Mouse (Mus musculus) heart, embryonic 11.5 days (tissue): ENCODE measurements around the gene Ccdc69. TPM values are rescaled to one million over a fixed set of nuclear protein-coding genes. Genes with fewer than 3 reads are reported as not detected.

Experiments
- ATAC-seq: fragments of 200-750 bp; cut with Nextera tagmentation; replicated peaks from 2 replicates; pipeline ENCODE4 v1.8.0; 2017; ENCODE audit warnings: moderate library complexity; ENCODE audit not compliant: insufficient number of reproducible peaks, low FRiP score, low TSS enrichment
- H3K27ac ChIP-seq: fragments of 300-500 bp; sonication (generic); 2 replicates; pipeline ENCODE4 v1.5.1; 2014; ENCODE audit warnings: mild to moderate bottlenecking, low read depth, low read length
- H3K27me3 ChIP-seq: fragments of 300-500 bp; sonication (generic); 2 replicates; pipeline ENCODE4 v1.6.1; 2014; ENCODE audit warnings: mild to moderate bottlenecking, low read length, mixed read lengths; ENCODE audit not compliant: control insufficient read depth, insufficient read depth
- H3K36me3 ChIP-seq: fragments of 300-500 bp; sonication (generic); 2 replicates; pipeline ENCODE4 v1.6.1; 2014; ENCODE audit warnings: mild to moderate bottlenecking, low read length, moderate library complexity, mixed read lengths; ENCODE audit not compliant: control insufficient read depth, insufficient read depth
- H3K4me1 ChIP-seq: fragments of 300-500 bp; sonication (generic); 2 replicates; pipeline ENCODE4 v1.6.1; 2014; ENCODE audit warnings: low read length; ENCODE audit not compliant: control insufficient read depth, insufficient read depth
- H3K4me2 ChIP-seq: fragments of 300-500 bp; sonication (generic); 2 replicates; pipeline ENCODE4 v1.6.1; 2014; ENCODE audit warnings: mild to moderate bottlenecking, moderate library complexity
- H3K4me3 ChIP-seq: fragments of 300-500 bp; sonication (generic); 2 replicates; pipeline ENCODE4 v1.5.1; 2014; ENCODE audit warnings: low read depth, low read length
- H3K9ac ChIP-seq: fragments of 300-500 bp; sonication (generic); 2 replicates; pipeline ENCODE4 v1.6.1; 2014; ENCODE audit warnings: mild to moderate bottlenecking, low read depth, low read length, moderate library complexity
- H3K9me3 ChIP-seq: fragments of 300-500 bp; sonication (generic); replicated peaks from 2 replicates; pipeline ENCODE4 v1.6.1; 2016; ENCODE audit warnings: low read length; ENCODE audit not compliant: control insufficient read depth
- WGBS: fragments of 180-500 bp; shearing (Covaris S2); extraction: QIAGEN DNeasy Blood & Tissue Kit; methylation state at CpG from one replicate; pipeline ENCODE4 v1.1.7; 2014; ENCODE audit not compliant: insufficient replicate concordance; 5-methylcytosine and 5-hydroxymethylcytosine counted together
- polyA plus RNA-seq: library from polyadenylated mRNA; unstranded; fragments of >200 nt; fragmentation: Nextera tagmentation; extraction: Ambion mirVana; gene quantifications from 2 replicates; pipeline ENCODE4 v1.2.1, GENCODE M21; 2014

The Ccdc69 gene
- polyA plus RNA-seq, 1 experiment from 2014 or later: 16.5 TPM

GRCm38 (mm10) chr11:55072467-55072866, 5.5 kb downstream of the Ccdc69 start:
- Histone ChIP-seq H3K4me1 (peaks cover 18% of the 10 kb centered on the region), H3K27ac (no peak overlapping the region), H3K9me3 (no peaks in the 10 kb centered on the region), H3K27me3 (no peaks in the 10 kb centered on the region), H3K9ac (no peak overlapping the region), H3K4me2 (no peak overlapping the region), H3K36me3 (no peaks in the 10 kb centered on the region), H3K4me3 (no peak overlapping the region)
- WGBS: 87% methylated on average over 8 of the region's 8 CpGs
- ATAC-seq: no peak

- no peaks in the 10 kb centered on the region for H3K36me3 ChIP-seq
- no peak overlapping the region for H3K4me2 ChIP-seq
- no peaks in the 10 kb centered on the region for H3K9me3 ChIP-seq
- no peak overlapping the region for H3K27ac ChIP-seq
- H3K4me3 ChIP-seq: no peak overlapping the region
- peaks cover 13% of the 10 kb centered on the region for H3K4me1 ChIP-seq
- WGBS: 77% methylated on average over 5 of the region's 5 CpGs
- H3K9ac ChIP-seq: no peak overlapping the region
- ATAC-seq: no peak
- no peaks in the 10 kb centered on the region for H3K27me3 ChIP-seq
These were observed 6.6 kb downstream of the Ccdc69 start for GRCm38 (mm10) chr11:55071344-55071743.

- H3K27ac ChIP-seq: peak overlapping the region; percentile 50; the same call in 1 of the 2 replicates
- no peak overlapping the region for H3K4me2 ChIP-seq
- H3K36me3 ChIP-seq: no peaks in the 10 kb centered on the region
- H3K4me3 ChIP-seq: no peak overlapping the region
- H3K27me3 ChIP-seq: no peaks in the 10 kb centered on the region
- WGBS: 43% methylated on average over 2 of the region's 2 CpGs
- H3K4me1 ChIP-seq: peaks cover 13% of the 10 kb centered on the region
- ATAC-seq: no peak
- H3K9ac ChIP-seq: no peak overlapping the region
- no peaks in the 10 kb centered on the region for H3K9me3 ChIP-seq
These were observed 8.9 kb downstream of the Ccdc69 start for GRCm38 (mm10) chr11:55069023-55069422.

GRCm38 (mm10) chr11:55066921-55067320, 11.0 kb downstream of the Ccdc69 start:
- no peak overlapping the region for H3K4me2 ChIP-seq
- no peak for ATAC-seq
- no peak overlapping the region for H3K9ac ChIP-seq
- H3K27ac ChIP-seq: no peak overlapping the region
- H3K36me3 ChIP-seq: no peaks in the 10 kb centered on the region
- WGBS: 62% methylated on average over 4 of the region's 4 CpGs
- no peaks in the 10 kb centered on the region for H3K27me3 ChIP-seq
- H3K4me3 ChIP-seq: no peak overlapping the region
- H3K4me1 ChIP-seq: peaks cover 11% of the 10 kb centered on the region
- H3K9me3 ChIP-seq: no peaks in the 10 kb centered on the region

- Histone ChIP-seq H3K4me3 (no peak overlapping the region), H3K4me1 (peaks cover 12% of the 10 kb centered on the region), H3K27me3 (no peaks in the 10 kb centered on the region), H3K9ac (no peak overlapping the region), H3K4me2 (no peak overlapping the region), H3K27ac (peak overlapping the region; percentile 46; the same call in 1 of the 2 replicates), H3K9me3 (no peaks in the 10 kb centered on the region), H3K36me3 (no peaks in the 10 kb centered on the region)
- no peak for ATAC-seq
- 22% methylated on average over 5 of the region's 5 CpGs for WGBS
These were observed 15.1 kb downstream of the Ccdc69 start for GRCm38 (mm10) chr11:55062856-55063255.

- Histone ChIP-seq H3K4me2 (no peak overlapping the region), H3K4me1 (peaks cover 12% of the 10 kb centered on the region), H3K27ac (no peak overlapping the region), H3K9ac (no peak overlapping the region), H3K36me3 (no peaks in the 10 kb centered on the region), H3K27me3 (no peaks in the 10 kb centered on the region), H3K9me3 (no peaks in the 10 kb centered on the region), H3K4me3 (no peak overlapping the region)
- WGBS: 84% methylated on average over 5 of the region's 5 CpGs
- ATAC-seq: no peak
These were observed 17.1 kb downstream of the Ccdc69 start for GRCm38 (mm10) chr11:55060802-55061201.

GRCm38 (mm10) chr11:55057511-55057910, 20.4 kb downstream of the Ccdc69 start:
- H3K4me2 ChIP-seq: no peak overlapping the region
- no peak overlapping the region for H3K4me3 ChIP-seq
- H3K27me3 ChIP-seq: no peaks in the 10 kb centered on the region
- peaks cover 4% of the 10 kb centered on the region; the same call in 1 of the 2 replicates for H3K4me1 ChIP-seq
- no peak overlapping the region for H3K27ac ChIP-seq
- 70% methylated on average over 3 of the region's 3 CpGs for WGBS
- no peak overlapping the region for H3K9ac ChIP-seq
- no peaks in the 10 kb centered on the region for H3K9me3 ChIP-seq
- ATAC-seq: no peak
- 0 out of 2 replicates have a peak, but pooled peaks cover under 1% of the 10 kb centered on the region for H3K36me3 ChIP-seq

GRCm38 (mm10) chr11:55050837-55051510, 27.0 kb downstream of the Ccdc69 start:
- H3K27ac ChIP-seq: no peak overlapping the region
- H3K9me3 ChIP-seq: no peaks in the 10 kb centered on the region
- no peak overlapping the region for H3K4me3 ChIP-seq
- H3K4me1 ChIP-seq: peaks cover 5% of the 10 kb centered on the region; the same call in 1 of the 2 replicates
- 0 out of 2 replicates have a peak, but pooled peaks cover 6% of the 10 kb centered on the region for H3K36me3 ChIP-seq
- no peaks in the 10 kb centered on the region for H3K27me3 ChIP-seq
- ATAC-seq: no peak
- WGBS: 53% methylated on average over 7 of the region's 7 CpGs
- no peak overlapping the region for H3K9ac ChIP-seq
- H3K4me2 ChIP-seq: no peak overlapping the region

GRCm38 (mm10) chr11:55046600-55046999, 31.3 kb downstream of the Ccdc69 start:
- no peak for ATAC-seq
- no peaks in the 10 kb centered on the region for H3K9me3 ChIP-seq
- 45% methylated on average over 5 of the region's 5 CpGs for WGBS
- no peak overlapping the region for H3K4me3 ChIP-seq
- H3K27me3 ChIP-seq: no peaks in the 10 kb centered on the region
- H3K9ac ChIP-seq: no peak overlapping the region
- H3K4me2 ChIP-seq: no peak overlapping the region
- no peak overlapping the region for H3K27ac ChIP-seq
- H3K4me1 ChIP-seq: peaks cover 5% of the 10 kb centered on the region; the same call in 1 of the 2 replicates
- H3K36me3 ChIP-seq: 0 out of 2 replicates have a peak, but pooled peaks cover 3% of the 10 kb centered on the region
